Comparison of ENCODE assay signal across 1 mouse cellular context in the genomic region with DNA sequence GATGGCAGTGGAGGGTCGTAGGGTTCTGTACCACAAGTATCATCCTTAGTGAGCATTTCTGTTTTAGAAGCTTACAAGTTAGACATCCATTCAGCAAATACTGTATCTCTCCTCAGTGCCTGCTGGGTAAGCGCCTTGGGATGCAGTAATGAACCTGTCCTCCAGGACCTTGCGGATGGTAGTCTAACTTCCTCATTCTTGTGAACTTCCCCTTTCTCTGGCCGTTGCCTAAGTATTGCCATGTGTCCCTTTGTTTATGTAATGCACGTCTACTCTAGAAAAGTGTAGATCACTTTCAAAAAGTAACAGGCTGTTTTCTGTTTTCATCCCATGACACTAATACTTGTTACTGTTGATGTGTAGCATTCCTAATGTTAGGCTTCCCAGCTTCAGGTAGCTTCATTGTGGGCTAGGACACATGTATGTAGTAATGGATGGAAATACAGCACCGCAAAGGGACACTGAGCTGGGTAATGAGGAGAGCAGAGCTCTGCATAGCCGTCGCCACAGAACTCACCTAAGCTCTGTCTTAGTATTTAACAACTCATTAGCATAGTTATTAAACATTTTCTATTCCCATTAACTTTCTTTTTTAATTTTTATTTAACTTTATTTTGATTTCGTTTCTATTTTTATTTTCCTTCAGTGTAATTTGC.
TF ChIP-seq lines count a peak whose summit lies in the region.

No protein-coding gene starts in this region.

TF ChIP-seq in MEL, 35 proteins besides CTCF, POLR2A, EP300 and RAD21 (continued from another document):
- peak; percentile 67 for TF ChIP-seq ETS1 (IDR thresholded peaks at IDR 0.05; ENCODE audit: low read depth, low read length)
- no peak for TF ChIP-seq POLR2AphosphoS2 (IDR thresholded peaks at IDR 0.05; ENCODE audit: low read length)
- TF ChIP-seq MAFK (IDR thresholded peaks at IDR 0.05; ENCODE audit: borderline replicate concordance, low read depth, low read length), result no peak
- TF ChIP-seq ZNF384 (IDR thresholded peaks at IDR 0.05; ENCODE audit: low read depth, low read length), result no peak
- no peak for TF ChIP-seq HCFC1 (IDR thresholded peaks at IDR 0.05; ENCODE audit: low read depth, low read length)
- TF ChIP-seq ELF1 (IDR thresholded peaks at IDR 0.05; ENCODE audit: low read depth, low read length), result peak; percentile 58
- no peak for TF ChIP-seq CHD1 (IDR thresholded peaks at IDR 0.05; ENCODE audit: low read depth, low read length)
- no peak for TF ChIP-seq SMC3 (IDR thresholded peaks at IDR 0.05; ENCODE audit: low read depth, low read length)
- no peak for TF ChIP-seq JUND (IDR thresholded peaks at IDR 0.05; ENCODE audit: low read depth, low read length)
- TF ChIP-seq MEF2A (IDR thresholded peaks at IDR 0.05; ENCODE audit: extremely low read depth, insufficient replicate concordance, low read depth, low read length, poor library complexity, severe bottlenecking), result no peak
